Mouse (Mus musculus): Measurements from ENCODE around the gene Atp1a1.

The Atp1a1 gene

GRCm38 (mm10) chr3:101556712-101557111, 47.8 kb downstream of the Atp1a1 start:
- DNase-seq (ENCODE audit: low read depth, low spot score): no peak

GRCm38 (mm10) chr3:101552621-101553620, 51.6 kb downstream of the Atp1a1 start:
- DNase-seq (ENCODE audit: low read depth, low spot score): no peak

- DNase-seq (ENCODE audit: low read depth, low spot score): no peak
These were observed 52.8 kb downstream of the Atp1a1 start for GRCm38 (mm10) chr3:101551457-101552230.

- no peak for DNase-seq (ENCODE audit: low read depth, low spot score)
These were observed 54.7 kb downstream of the Atp1a1 start for GRCm38 (mm10) chr3:101549749-101550148.

GRCm38 (mm10) chr3:101544116-101544515, 60.4 kb downstream of the Atp1a1 start:
- DNase-seq (ENCODE audit: low read depth, low spot score): no peak

- DNase-seq (ENCODE audit: low read depth, low spot score): no peak
These were observed 62.9 kb downstream of the Atp1a1 start for GRCm38 (mm10) chr3:101541571-101541970.

GRCm38 (mm10) chr3:101540568-101540967, 63.9 kb downstream of the Atp1a1 start:
- DNase-seq (ENCODE audit: low read depth, low spot score): no peak

- no peak for DNase-seq (ENCODE audit: low read depth, low spot score)
These were observed 68.2 kb downstream of the Atp1a1 start for GRCm38 (mm10) chr3:101536322-101536721.

- no peak for DNase-seq (ENCODE audit: low read depth, low spot score)
These were observed 70.2 kb downstream of the Atp1a1 start for GRCm38 (mm10) chr3:101534311-101534710.

GRCm38 (mm10) chr3:101533373-101533772, 71.1 kb downstream of the Atp1a1 start:
- DNase-seq (ENCODE audit: low read depth, low spot score): no peak

GRCm38 (mm10) chr3:101530928-101531327, 73.6 kb downstream of the Atp1a1 start:
- DNase-seq (ENCODE audit: low read depth, low spot score): no peak

GRCm38 (mm10) chr3:101528900-101529594, 75.4 kb downstream of the Atp1a1 start:
- DNase-seq (ENCODE audit: low read depth, low spot score): no peak

- no peak for DNase-seq (ENCODE audit: low read depth, low spot score)
These were observed 76.2 kb downstream of the Atp1a1 start for GRCm38 (mm10) chr3:101528157-101528899.

GRCm38 (mm10) chr3:101526603-101527002, 77.9 kb downstream of the Atp1a1 start:
- no peak for DNase-seq (ENCODE audit: low read depth, low spot score)
